Mouse (Mus musculus) E14TG2a.4 (cell line): Measurements from ENCODE around the gene Galnt7.

Source experiments
- H3K27me3 ChIP-seq: 2 replicates; pipeline ENCODE4 v1.6.1; 2014; ENCODE audit warnings: low read length, control low read depth; ENCODE audit not compliant: insufficient read depth
- H3K36me3 ChIP-seq: 2 replicates; pipeline ENCODE4 v1.6.1; 2014; ENCODE audit warnings: low read length, control low read depth; ENCODE audit not compliant: insufficient read depth
- H3K4me1 ChIP-seq: replicated peaks from 2 replicates; pipeline ENCODE4 v1.6.1; 2014; ENCODE audit warnings: low read depth, low read length, control low read depth
- H3K4me3 ChIP-seq: replicated peaks from 2 replicates; pipeline ENCODE4 v1.5.1; 2014; ENCODE audit warnings: mild to moderate bottlenecking, low read length
- H3K9me3 ChIP-seq: 2 replicates; pipeline ENCODE4 v1.6.1; 2014; ENCODE audit warnings: low read length, control low read depth
- CTCF ChIP-seq: conservative IDR thresholded peaks from 2 replicates; pipeline ENCODE4 v1.5.1; 2014; ENCODE audit warnings: low read length
- NANOG ChIP-seq: IDR thresholded peaks from 2 replicates; pipeline ENCODE4 v1.6.1; 2014; ENCODE audit warnings: borderline replicate concordance, low read length, mixed read lengths
- POU5F1 ChIP-seq: IDR thresholded peaks from 2 replicates; pipeline ENCODE4 v1.6.1; 2014; ENCODE audit warnings: low read length, borderline replicate concordance

The Galnt7 gene

DNA sequence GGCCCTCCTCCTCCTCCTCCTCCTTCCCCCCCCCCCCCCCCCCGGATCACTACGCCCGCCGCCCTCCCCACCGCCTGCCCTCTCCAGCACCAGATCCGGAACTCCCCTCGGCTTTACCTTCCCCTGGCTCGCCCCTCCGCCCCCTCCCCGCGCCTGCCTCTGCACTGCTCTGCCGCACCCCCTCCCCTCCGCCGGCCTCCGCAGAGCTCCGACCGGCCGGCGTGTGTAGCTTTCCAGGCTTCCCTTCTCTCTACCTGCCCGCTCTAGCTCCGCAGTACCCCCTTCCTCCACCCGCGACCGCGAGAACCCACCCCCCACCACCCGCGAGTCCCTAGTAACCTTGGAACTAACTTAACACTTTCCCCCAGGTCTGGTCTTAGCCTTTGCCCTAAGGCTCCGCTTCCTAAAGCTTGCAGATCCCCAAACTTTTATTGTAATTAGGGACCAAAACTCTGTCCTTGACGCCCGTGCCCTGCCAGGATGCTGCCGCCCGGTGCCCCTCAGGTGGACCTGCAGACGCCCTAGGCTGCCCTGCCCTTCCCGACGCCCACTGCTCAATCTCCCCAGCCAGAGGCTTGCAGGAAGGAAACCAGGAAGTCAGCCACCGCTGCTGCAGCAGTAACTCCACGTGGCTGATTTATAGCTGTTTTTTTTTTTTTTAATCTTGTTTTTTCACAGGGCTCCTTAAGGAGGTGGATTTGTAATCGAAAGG lies 380 bp upstream of the Galnt7 start:
- Histone ChIP-seq H3K9me3 (no peaks in the 10 kb centered on the region), H3K36me3 (no peaks in the 10 kb centered on the region), H3K4me3 (peak overlapping the region; percentile 90), H3K4me1 (peaks cover 15% of the 10 kb centered on the region), H3K27me3 (peaks cover 44% of the 10 kb centered on the region)
- TF ChIP-seq CTCF (no peak), NANOG (no peak), POU5F1 (no peak)

DNA sequence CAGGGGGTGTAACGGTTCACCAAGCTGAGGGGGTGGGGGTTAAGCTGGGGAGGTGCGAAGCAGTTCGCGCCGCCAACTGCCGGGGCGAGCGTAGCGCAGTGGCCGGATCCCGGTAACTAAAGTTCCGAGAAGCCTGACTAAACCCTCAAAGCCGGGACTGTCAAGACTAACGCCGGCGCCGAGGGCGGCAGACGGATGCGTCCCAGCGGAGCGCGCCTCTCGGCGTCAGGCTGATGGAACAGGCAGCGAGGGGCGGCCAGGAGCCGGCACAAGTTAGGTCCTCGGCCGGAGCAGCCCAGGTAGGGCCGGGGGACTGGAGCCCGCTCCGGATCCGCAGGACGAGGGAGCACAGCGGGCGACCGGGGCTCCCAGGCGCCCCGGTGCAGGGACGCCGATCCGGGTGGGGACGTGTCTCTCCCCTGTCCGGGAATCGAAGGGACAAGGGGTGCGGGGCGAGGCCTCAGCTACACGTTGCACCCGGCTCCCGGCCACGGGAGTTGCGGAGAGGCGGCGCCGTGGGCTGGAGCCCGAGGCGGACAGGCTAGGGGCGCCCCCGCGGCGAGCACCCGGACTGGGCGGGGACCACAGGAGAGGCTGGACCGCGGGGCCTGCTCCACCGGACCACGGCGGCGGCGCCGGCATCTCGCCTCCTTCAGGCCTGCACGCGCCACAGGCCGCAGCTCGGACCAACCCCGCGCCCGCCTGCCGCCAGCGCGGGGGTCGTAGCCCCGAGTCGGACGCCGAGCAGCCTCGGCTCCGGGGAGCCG lies 960 bp downstream of the Galnt7 start:
- peaks cover 15% of the 10 kb centered on the region for H3K4me1 ChIP-seq
- no peaks in the 10 kb centered on the region for H3K9me3 ChIP-seq
- no peak for TF ChIP-seq NANOG
- TF ChIP-seq CTCF = no peak
- TF ChIP-seq POU5F1 = no peak
- peak overlapping the region; percentile 90 for H3K4me3 ChIP-seq
- no peaks in the 10 kb centered on the region for H3K36me3 ChIP-seq
- peaks cover 44% of the 10 kb centered on the region for H3K27me3 ChIP-seq

DNA sequence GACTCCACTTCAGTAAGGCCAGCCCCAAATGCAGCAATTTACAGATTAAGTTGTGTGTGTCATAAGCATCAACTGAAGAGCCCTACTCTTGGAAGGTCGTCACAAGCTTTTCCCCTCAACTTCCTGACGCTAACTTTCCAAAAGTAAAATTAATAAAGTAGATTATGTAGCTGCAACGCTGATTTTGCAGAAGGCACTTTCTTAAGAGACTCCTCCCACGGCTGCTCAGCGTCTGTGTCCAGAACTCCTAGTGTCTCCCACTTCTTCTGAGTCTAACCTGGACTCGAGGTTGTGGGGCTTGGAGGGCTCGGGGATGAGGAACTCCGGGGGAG lies 1.5 kb downstream of the Galnt7 start:
- H3K27me3 ChIP-seq = peaks cover 44% of the 10 kb centered on the region
- H3K4me3 ChIP-seq = peak overlapping the region; percentile 90
- H3K4me1 ChIP-seq = peaks cover 15% of the 10 kb centered on the region
- no peaks in the 10 kb centered on the region for H3K36me3 ChIP-seq
- no peaks in the 10 kb centered on the region for H3K9me3 ChIP-seq
- TF ChIP-seq CTCF = no peak
- no peak for TF ChIP-seq NANOG
- no peak for TF ChIP-seq POU5F1

DNA sequence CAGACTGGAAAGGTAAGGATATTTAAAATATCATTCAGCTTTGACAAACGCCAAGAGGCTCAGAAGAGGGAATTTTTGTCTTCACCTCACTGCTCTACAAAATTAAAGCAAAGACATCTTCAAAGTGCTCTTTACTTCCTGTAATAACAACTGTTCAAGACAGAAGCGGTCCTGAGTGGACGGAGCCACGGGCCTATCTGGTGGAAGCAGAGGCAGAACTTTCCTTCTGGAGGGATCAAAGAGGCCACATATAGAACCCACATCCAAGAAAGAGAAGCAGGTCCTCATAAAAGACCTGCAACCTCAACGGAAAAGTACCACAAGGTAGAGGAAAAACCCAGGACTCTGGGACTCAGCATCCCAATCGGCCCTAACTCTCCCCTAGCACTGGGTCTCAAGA lies 2.6 kb downstream of the Galnt7 start:
- Histone ChIP-seq H3K4me1 (peaks cover 15% of the 10 kb centered on the region), H3K36me3 (no peaks in the 10 kb centered on the region), H3K9me3 (no peaks in the 10 kb centered on the region), H3K4me3 (no peak overlapping the region), H3K27me3 (peaks cover 38% of the 10 kb centered on the region)
- TF ChIP-seq NANOG = no peak
- TF ChIP-seq CTCF = no peak
- TF ChIP-seq POU5F1 = no peak

DNA sequence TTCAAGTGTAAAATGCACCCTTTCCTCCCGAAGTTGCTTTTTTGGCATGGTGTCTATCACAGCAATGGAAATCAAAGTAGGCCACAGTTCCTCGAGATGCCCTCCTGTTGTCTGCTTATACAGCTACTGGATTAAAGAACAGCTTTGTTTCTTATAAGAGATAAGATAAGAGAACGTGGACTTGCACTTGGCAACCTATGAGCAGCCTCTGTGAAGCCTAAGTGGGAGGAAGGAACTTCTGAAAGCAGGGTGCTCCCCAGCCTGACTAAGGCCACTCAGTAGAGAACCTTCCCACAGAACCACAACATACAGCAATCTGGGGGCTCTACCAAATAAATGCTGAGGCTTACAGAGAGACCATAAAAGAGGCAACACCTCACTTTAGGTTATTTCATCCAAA lies 5.3 kb downstream of the Galnt7 start:
- no peaks in the 10 kb centered on the region for H3K9me3 ChIP-seq
- no peak overlapping the region for H3K4me3 ChIP-seq
- H3K4me1 ChIP-seq = peaks cover 14% of the 10 kb centered on the region
- no peak for TF ChIP-seq POU5F1
- TF ChIP-seq CTCF = no peak
- TF ChIP-seq NANOG = no peak
- peaks cover 25% of the 10 kb centered on the region for H3K27me3 ChIP-seq
- H3K36me3 ChIP-seq = no peaks in the 10 kb centered on the region

DNA sequence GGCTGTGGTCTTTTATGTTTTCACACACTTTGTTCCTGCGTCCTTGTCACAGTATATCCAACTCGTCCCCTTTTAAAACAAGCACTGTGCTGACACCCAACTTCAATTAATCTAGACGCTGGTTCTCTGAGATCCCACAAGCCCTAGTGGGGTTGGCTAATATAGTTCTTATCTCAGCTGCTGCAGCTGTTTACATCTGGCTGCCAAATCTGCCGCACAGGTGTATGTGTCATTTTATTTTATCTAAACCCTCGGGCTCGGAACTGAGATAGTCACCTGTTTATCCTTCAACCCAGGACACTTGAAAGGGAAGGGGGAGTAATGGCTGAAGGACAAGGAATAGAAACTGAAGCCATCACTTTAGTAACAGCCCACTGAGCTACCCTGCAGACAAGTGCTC lies 8.6 kb downstream of the Galnt7 start:
- no peaks in the 10 kb centered on the region for H3K36me3 ChIP-seq
- peaks cover 6% of the 10 kb centered on the region; the same call in 1 of the 2 replicates for H3K27me3 ChIP-seq
- no peaks in the 10 kb centered on the region for H3K9me3 ChIP-seq
- H3K4me3 ChIP-seq = no peak overlapping the region
- TF ChIP-seq NANOG (no peak), POU5F1 (no peak), CTCF (no peak)
- H3K4me1 ChIP-seq = peaks cover 8% of the 10 kb centered on the region

DNA sequence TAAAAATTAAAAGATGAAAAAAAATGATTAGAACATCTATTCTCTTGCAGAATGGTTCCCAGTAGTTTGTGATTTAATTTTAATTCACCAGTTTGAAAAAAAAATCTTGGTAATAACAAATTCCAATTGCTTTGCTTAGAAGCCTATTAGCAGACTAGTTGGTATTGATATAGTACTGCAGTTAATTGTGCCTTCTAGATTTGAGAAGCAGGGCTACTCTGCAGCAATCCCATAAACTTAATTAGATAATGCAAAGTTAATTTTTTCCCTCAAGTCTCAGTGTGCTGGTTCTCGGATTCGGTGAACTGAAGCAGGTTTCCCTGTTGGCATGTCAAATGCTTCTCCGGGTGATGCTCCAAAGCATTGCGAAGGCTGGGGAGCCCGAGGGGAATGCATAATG lies 10.1 kb downstream of the Galnt7 start:
- peaks cover 17% of the 10 kb centered on the region for H3K4me1 ChIP-seq
- H3K9me3 ChIP-seq = no peaks in the 10 kb centered on the region
- H3K4me3 ChIP-seq = no peak overlapping the region
- no peaks in the 10 kb centered on the region for H3K27me3 ChIP-seq
- H3K36me3 ChIP-seq = no peaks in the 10 kb centered on the region
- TF ChIP-seq NANOG (no peak), CTCF (no peak), POU5F1 (no peak)

DNA sequence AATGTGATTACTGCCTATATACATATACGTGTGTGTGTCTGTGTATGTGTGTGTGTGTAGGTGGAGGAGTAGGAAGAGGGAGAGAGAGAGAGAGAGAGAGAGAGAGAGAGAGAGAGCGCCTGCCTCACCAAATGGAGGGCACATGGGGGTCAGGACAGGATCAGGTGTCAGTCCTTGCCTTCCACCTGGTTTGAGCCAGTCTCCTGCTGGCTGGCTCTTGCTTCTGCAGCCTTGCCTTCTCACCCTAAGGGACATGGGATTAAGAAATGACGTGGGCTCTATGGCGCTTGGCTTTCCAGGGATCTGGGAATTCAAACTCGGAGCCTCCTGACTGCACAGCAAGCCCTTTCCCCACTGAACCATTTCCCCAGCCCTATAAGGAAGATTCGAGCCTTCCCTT lies 13.9 kb downstream of the Galnt7 start:
- Histone ChIP-seq H3K4me1 (peaks cover 16% of the 10 kb centered on the region; the same call in 1 of the 2 replicates), H3K4me3 (no peak overlapping the region), H3K36me3 (no peaks in the 10 kb centered on the region), H3K27me3 (no peaks in the 10 kb centered on the region), H3K9me3 (no peaks in the 10 kb centered on the region)
- TF ChIP-seq CTCF (no peak), POU5F1 (no peak), NANOG (no peak)
